ENCODE assay signal across 8 mouse cellular contexts in the genomic region with DNA sequence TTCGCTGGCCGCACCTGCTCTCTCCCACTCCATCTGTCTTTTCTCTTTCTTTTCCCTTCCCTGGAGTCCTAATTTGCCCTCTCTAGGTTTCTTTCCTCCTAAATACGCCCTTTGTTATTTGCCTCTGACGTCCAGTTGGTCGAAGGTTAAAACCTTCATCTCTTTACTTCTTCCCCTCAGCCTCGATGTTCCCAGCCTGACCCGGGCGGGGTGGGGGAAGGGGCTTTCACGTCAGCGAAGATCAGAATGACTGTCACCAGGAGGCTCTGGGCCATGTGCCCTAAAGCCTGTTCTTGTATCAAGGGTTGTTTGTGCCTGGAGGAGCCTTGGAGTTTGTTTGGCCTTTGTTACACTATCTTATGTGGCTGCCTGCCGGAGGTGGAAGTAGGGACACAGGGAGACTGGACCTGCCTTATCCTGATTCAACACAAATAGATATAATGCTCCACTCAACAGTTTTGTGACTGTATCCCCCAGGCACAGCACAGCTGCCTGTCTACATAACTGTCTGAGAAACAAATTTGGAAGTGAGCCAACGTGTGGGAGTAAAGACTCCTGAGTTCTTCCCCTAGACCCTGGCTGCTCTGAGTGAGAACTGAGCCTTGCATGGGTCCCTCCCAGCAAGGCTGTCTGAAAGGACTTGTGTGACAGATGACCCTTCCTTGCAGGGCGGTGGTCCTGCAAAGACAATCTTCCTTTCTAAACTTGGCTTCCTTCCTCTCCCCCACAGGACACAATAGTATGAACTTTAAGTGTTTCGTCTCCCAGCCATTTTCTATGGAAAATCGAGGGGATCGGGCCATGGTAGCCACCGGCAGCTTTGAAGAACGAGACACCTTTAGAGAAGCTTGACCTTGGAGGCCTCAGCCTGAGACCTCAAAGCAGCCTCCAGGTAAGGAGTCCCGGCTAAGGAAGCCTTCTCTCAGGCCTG. TPM values are rescaled to one million over a fixed set of nuclear protein-coding genes. Genes with fewer than 3 reads are reported as not detected.
A peak's percentile ranks its signal among the peaks of the same experiment; 100 is the strongest.
DNase-seq lines count a peak whose midpoint lies in the region; ATAC-seq and TF ChIP-seq lines count a peak whose summit lies in the region.

No protein-coding gene starts in this region.

- peak overlapping the region; percentile 42 for H3K4me3 ChIP-seq in embryonic facial prominence, embryonic 11.5 days (ENCODE audit: low read depth, low read length)
- peak overlapping the region; percentile 44 for H3K4me3 ChIP-seq in limb, embryonic 14.5 days (replicated peaks; ENCODE audit: low read length)
- peak overlapping the region; percentile 38 for H3K4me3 ChIP-seq in midbrain, embryonic 13.5 days (replicated peaks)

- H3K4me2 ChIP-seq in embryonic facial prominence, embryonic 11.5 days (ENCODE audit: low read depth, low read length), result peak overlapping the region; percentile 85
- peak overlapping the region; percentile 95 for H3K4me2 ChIP-seq in limb, embryonic 14.5 days (replicated peaks; ENCODE audit: low read depth, low read length, severe bottlenecking)
- H3K4me2 ChIP-seq in midbrain, embryonic 13.5 days (replicated peaks), result peak overlapping the region; percentile 65

- intact Hi-C loops in heart, postnatal 14 days (cut with DNase I), result loop anchor here (2.0 kb wide), 2 partner anchors 29 to 65 kb away; no protein-coding TSS in a partner anchor

- no peaks in the 10 kb centered on the region for H3K9me3 ChIP-seq in embryonic facial prominence, embryonic 11.5 days (replicated peaks; ENCODE audit: control insufficient read depth, low read length)
- no peaks in the 10 kb centered on the region for H3K9me3 ChIP-seq in limb, embryonic 14.5 days (ENCODE audit: control insufficient read depth, low read length)
- H3K9me3 ChIP-seq in midbrain, embryonic 13.5 days, result no peaks in the 10 kb centered on the region

- peak overlapping the region; percentile 60 for H3K9ac ChIP-seq in embryonic facial prominence, embryonic 11.5 days (replicated peaks; ENCODE audit: low read length)
- peak overlapping the region; percentile 60; the same call in 1 of the 2 replicates for H3K9ac ChIP-seq in limb, embryonic 14.5 days (ENCODE audit: low read depth, low read length, severe bottlenecking)
- no peak overlapping the region for H3K9ac ChIP-seq in midbrain, embryonic 13.5 days (replicated peaks)

- WGBS in embryonic facial prominence, embryonic 11.5 days, result 40% methylated on average over 19 of the region's 19 CpGs
- WGBS in limb, embryonic 14.5 days, result 36% methylated on average over 19 of the region's 19 CpGs
- WGBS in midbrain, embryonic 13.5 days, result 40% methylated on average over 19 of the region's 19 CpGs

- peaks cover 10% of the 10 kb centered on the region for H3K4me1 ChIP-seq in embryonic facial prominence, embryonic 11.5 days (ENCODE audit: control insufficient read depth, insufficient read depth, low read length)
- peaks cover 27% of the 10 kb centered on the region for H3K4me1 ChIP-seq in limb, embryonic 14.5 days (ENCODE audit: control insufficient read depth, insufficient read depth, low read length)
- H3K4me1 ChIP-seq in midbrain, embryonic 13.5 days (replicated peaks), result peaks cover 41% of the 10 kb centered on the region

- peak; percentile 51 for DNase-seq in urinary bladder, postnatal 14 days (ENCODE audit: low spot score)
- DNase-seq in urinary bladder, postnatal 25 days (ENCODE audit: low spot score), result no peak
- peak; percentile 33 for DNase-seq in embryonic facial prominence, embryonic 11.5 days (ENCODE audit: low spot score)
- peak; percentile 47 to 68 for DNase-seq in heart, postnatal 14 days
- peak; percentile 90 for DNase-seq in limb, embryonic 14.5 days (ENCODE audit: low spot score)
- peak; percentile 82 for DNase-seq in testis, postnatal 10 days (ENCODE audit: low spot score)
- no peak for DNase-seq in gastrocnemius, postnatal 10 days

- no peak for TF ChIP-seq POLR2A in limb, embryonic 14.5 days (IDR thresholded peaks at IDR 0.05; ENCODE audit: borderline replicate concordance, extremely low read depth, insufficient read depth, insufficient read length)

- H3K27ac ChIP-seq in embryonic facial prominence, embryonic 11.5 days (replicated peaks; ENCODE audit: low read depth, low read length), result 0 out of 2 replicates have a peak overlapping the region, but pooled peaks have one; percentile 25
- peak overlapping the region; percentile 15; the same call in 1 of the 2 replicates for H3K27ac ChIP-seq in limb, embryonic 14.5 days (replicated peaks; ENCODE audit: low read depth, low read length)
- H3K27ac ChIP-seq in midbrain, embryonic 13.5 days, result no peak overlapping the region

- ATAC-seq in embryonic facial prominence, embryonic 11.5 days (replicated peaks; ENCODE audit: insufficient number of reproducible peaks, low FRiP score, low TSS enrichment, low read depth), result no peak
- peak; percentile 52 for ATAC-seq in limb, embryonic 14.5 days (ENCODE audit: low FRiP score, low read depth)
- ATAC-seq in midbrain, embryonic 13.5 days, result no peak

- peaks cover 3% of the 10 kb centered on the region; the same call in 1 of the 2 replicates for H3K36me3 ChIP-seq in embryonic facial prominence, embryonic 11.5 days (replicated peaks; ENCODE audit: control insufficient read depth, insufficient read depth, low read depth, low read length)
- peaks cover 15% of the 10 kb centered on the region for H3K36me3 ChIP-seq in limb, embryonic 14.5 days (ENCODE audit: control insufficient read depth, insufficient read depth, low read length)
- H3K36me3 ChIP-seq in midbrain, embryonic 13.5 days, result peaks cover 3% of the 10 kb centered on the region; the same call in 1 of the 2 replicates

- H3K27me3 ChIP-seq in embryonic facial prominence, embryonic 11.5 days (ENCODE audit: control insufficient read depth, insufficient read depth, low read length), result no peaks in the 10 kb centered on the region
- H3K27me3 ChIP-seq in limb, embryonic 14.5 days (ENCODE audit: control insufficient read depth, insufficient read depth, low read length), result no peaks in the 10 kb centered on the region
- H3K27me3 ChIP-seq in midbrain, embryonic 13.5 days, result peaks cover 9% of the 10 kb centered on the region; the same call in 1 of the 2 replicates

RNA-seq across cellular contexts. Expression of gene Ucp2, which starts 0.6 kb away (rescaled TPM):
- 98.4 and 108 TPM in 2 replicates for polyA plus RNA-seq in embryonic facial prominence, embryonic 11.5 days (2014; fragmentation: Nextera tagmentation; extraction: Ambion mirVana)
- 100 to 1,000 TPM; 781 to 850 TPM for total RNA-seq in heart, postnatal 14 days (2021)
- 104 and 159 TPM in 2 replicates for polyA plus RNA-seq in limb, embryonic 14.5 days (2012; rRNA removed)
- 152 and 160 TPM in 2 replicates for polyA plus RNA-seq in limb, embryonic 14.5 days (2014; fragmentation: Nextera tagmentation; extraction: Ambion mirVana)
- polyA plus RNA-seq in midbrain, embryonic 13.5 days (2015; fragmentation: Nextera tagmentation; extraction: Ambion mirVana), result 51.9 and 52.5 TPM in 2 replicates
- 100 to 1,000 TPM; 133 to 155 TPM for total RNA-seq in gastrocnemius, postnatal 10 days (2021)

RNA-seq across cellular contexts. Expression of gene Ucp3, which starts 21.0 kb away (rescaled TPM):
- polyA plus RNA-seq in embryonic facial prominence, embryonic 11.5 days (2014; fragmentation: Nextera tagmentation; extraction: Ambion mirVana), result not detected in 2 replicates
- total RNA-seq in heart, postnatal 14 days (2021), result 10 to 100 TPM; 50.0 to 74.5 TPM
- polyA plus RNA-seq in limb, embryonic 14.5 days (2012; rRNA removed), result 0.10 TPM in 2 replicates
- 0.07 and 0.15 TPM in 2 replicates for polyA plus RNA-seq in limb, embryonic 14.5 days (2014; fragmentation: Nextera tagmentation; extraction: Ambion mirVana)
- polyA plus RNA-seq in midbrain, embryonic 13.5 days (2015; fragmentation: Nextera tagmentation; extraction: Ambion mirVana), result not detected in 2 replicates
- 10 to 100 TPM; 77.1 to 79.5 TPM for total RNA-seq in gastrocnemius, postnatal 10 days (2021)

RNA-seq across cellular contexts. Expression of gene Dnajb13, which starts 21.0 kb away (rescaled TPM):
- polyA plus RNA-seq in embryonic facial prominence, embryonic 11.5 days (2014; fragmentation: Nextera tagmentation; extraction: Ambion mirVana), result 0.07 and 0.60 TPM in 2 replicates
- total RNA-seq in heart, postnatal 14 days (2021), result not detected
- 0.03 and 0.14 TPM in 2 replicates for polyA plus RNA-seq in limb, embryonic 14.5 days (2012; rRNA removed)
- polyA plus RNA-seq in limb, embryonic 14.5 days (2014; fragmentation: Nextera tagmentation; extraction: Ambion mirVana), result 0.14 TPM in 1 of 2 replicates, not detected in the other
- polyA plus RNA-seq in midbrain, embryonic 13.5 days (2015; fragmentation: Nextera tagmentation; extraction: Ambion mirVana), result 1.2 and 3.2 TPM in 2 replicates
- total RNA-seq in gastrocnemius, postnatal 10 days (2021), result not detected

RNA-seq across cellular contexts. Expression of gene Coa4, which starts 43.1 kb away (rescaled TPM):
- 15.5 and 19.5 TPM in 2 replicates for polyA plus RNA-seq in embryonic facial prominence, embryonic 11.5 days (2014; fragmentation: Nextera tagmentation; extraction: Ambion mirVana)
- total RNA-seq in heart, postnatal 14 days (2021), result 10 to 100 TPM; 13.0 to 13.3 TPM
- 13.5 and 15.5 TPM in 2 replicates for polyA plus RNA-seq in limb, embryonic 14.5 days (2012; rRNA removed)
- 22.2 and 22.3 TPM in 2 replicates for polyA plus RNA-seq in limb, embryonic 14.5 days (2014; fragmentation: Nextera tagmentation; extraction: Ambion mirVana)
- 16.7 and 19.7 TPM in 2 replicates for polyA plus RNA-seq in midbrain, embryonic 13.5 days (2015; fragmentation: Nextera tagmentation; extraction: Ambion mirVana)
- 1 to 10 TPM; 8.2 to 8.9 TPM for total RNA-seq in gastrocnemius, postnatal 10 days (2021)

Comparison
In these comparisons a context has a peak if more than half of its experiments do, and no peak if none do; other contexts are left out.
1. DNase-seq: peak in urinary bladder, postnatal 14 days (single experiment), embryonic facial prominence, embryonic 11.5 days (single experiment), heart, postnatal 14 days (2 of 2), limb, embryonic 14.5 days (single experiment) and testis, postnatal 10 days (single experiment); none in urinary bladder, postnatal 25 days (single experiment) and gastrocnemius, postnatal 10 days (single experiment).
2. Peak in every context shown above with its lines, with median percentiles within 50 percentile points of each other: H3K4me2 ChIP-seq and H3K4me3 ChIP-seq.